8 mouse cellular contexts compared by ENCODE assay signal in genomic region chr11:113046200-113047051, GRCm38 (mm10).
DNase-seq lines count a peak whose midpoint lies in the region; ATAC-seq and TF ChIP-seq lines count a peak whose summit lies in the region.

No protein-coding gene starts in this region.

- peak; percentile 93 for ATAC-seq in forebrain, postnatal 0 days
- peak; percentile 7; the same call in 1 of the 2 replicates for ATAC-seq in kidney, embryonic 16.5 days (ENCODE audit: low FRiP score, low TSS enrichment)
- 0 out of 2 replicates have a peak, but pooled peaks have one; percentile 32 for ATAC-seq in limb, embryonic 14.5 days (ENCODE audit: low FRiP score, low read depth)
- no peak for ATAC-seq in stomach, postnatal 0 days (ENCODE audit: low FRiP score, low TSS enrichment)
- ATAC-seq in megakaryocyte progenitor cell, adult 5-6 weeks (replicated peaks; ENCODE audit: poor library complexity) = no peak

- no peaks in the 10 kb centered on the region for H3K27me3 ChIP-seq in forebrain, postnatal 0 days (ENCODE audit: insufficient read depth, low read length)
- H3K27me3 ChIP-seq in kidney, embryonic 16.5 days (ENCODE audit: insufficient read depth, low read length) = no peaks in the 10 kb centered on the region
- no peaks in the 10 kb centered on the region for H3K27me3 ChIP-seq in limb, embryonic 14.5 days (ENCODE audit: control insufficient read depth, insufficient read depth, low read length)
- no peaks in the 10 kb centered on the region for H3K27me3 ChIP-seq in stomach, postnatal 0 days (ENCODE audit: control insufficient read depth, insufficient read depth, low read length)

- 17% methylated on average over 20 of the region's 20 CpGs for WGBS in forebrain, postnatal 0 days
- WGBS in kidney, embryonic 16.5 days = 38% methylated on average over 20 of the region's 20 CpGs
- 39% methylated on average over 20 of the region's 20 CpGs for WGBS in limb, embryonic 14.5 days
- WGBS in stomach, postnatal 0 days = 50% methylated on average over 20 of the region's 20 CpGs

- no peak overlapping the region for H3K4me2 ChIP-seq in forebrain, postnatal 0 days (ENCODE audit: low read depth)
- 0 out of 2 replicates have a peak overlapping the region, but pooled peaks have one; percentile 6 for H3K4me2 ChIP-seq in kidney, embryonic 16.5 days (replicated peaks; ENCODE audit: low read depth, low read length)
- H3K4me2 ChIP-seq in limb, embryonic 14.5 days (replicated peaks; ENCODE audit: low read depth, low read length, severe bottlenecking) = no peak overlapping the region
- no peak overlapping the region for H3K4me2 ChIP-seq in stomach, postnatal 0 days (replicated peaks; ENCODE audit: low read depth)

- no peak for TF ChIP-seq EP300 in stomach, postnatal 0 days (optimal IDR thresholded peaks at IDR 0.05)

- H3K4me1 ChIP-seq in forebrain, postnatal 0 days (ENCODE audit: insufficient read depth) = peaks cover 9% of the 10 kb centered on the region; the same call in 1 of the 2 replicates
- H3K4me1 ChIP-seq in kidney, embryonic 16.5 days (ENCODE audit: insufficient read depth, low read length) = peaks cover 48% of the 10 kb centered on the region
- H3K4me1 ChIP-seq in limb, embryonic 14.5 days (ENCODE audit: control insufficient read depth, insufficient read depth, low read length) = peaks cover 8% of the 10 kb centered on the region; the same call in 1 of the 2 replicates
- H3K4me1 ChIP-seq in stomach, postnatal 0 days (replicated peaks; ENCODE audit: control insufficient read depth, insufficient read depth) = peaks cover 3% of the 10 kb centered on the region; the same call in 1 of the 2 replicates

- TF ChIP-seq CTCF in forebrain, postnatal 0 days (IDR thresholded peaks at IDR 0.05; ENCODE audit: low read depth) = no peak
- TF ChIP-seq CTCF in stomach, postnatal 0 days (IDR thresholded peaks at IDR 0.05; ENCODE audit: low read depth) = no peak

- H3K9me3 ChIP-seq in forebrain, postnatal 0 days (ENCODE audit: low read length) = no peaks in the 10 kb centered on the region
- H3K9me3 ChIP-seq in kidney, embryonic 16.5 days (ENCODE audit: low read length) = no peaks in the 10 kb centered on the region
- H3K9me3 ChIP-seq in limb, embryonic 14.5 days (ENCODE audit: control insufficient read depth, low read length) = no peaks in the 10 kb centered on the region
- no peaks in the 10 kb centered on the region for H3K9me3 ChIP-seq in stomach, postnatal 0 days (ENCODE audit: control insufficient read depth, low read length)

- H3K9ac ChIP-seq in forebrain, postnatal 0 days = no peak overlapping the region; the same call in 1 of the 2 replicates
- no peak overlapping the region for H3K9ac ChIP-seq in kidney, embryonic 16.5 days (replicated peaks; ENCODE audit: low read length)
- no peak overlapping the region for H3K9ac ChIP-seq in limb, embryonic 14.5 days (ENCODE audit: low read depth, low read length, severe bottlenecking)
- no peak overlapping the region for H3K9ac ChIP-seq in stomach, postnatal 0 days (ENCODE audit: low read length)

- no peak overlapping the region for H3K4me3 ChIP-seq in forebrain, postnatal 0 days (ENCODE audit: low read depth, low read length)
- no peak overlapping the region for H3K4me3 ChIP-seq in kidney, embryonic 16.5 days (ENCODE audit: low read length)
- no peak overlapping the region for H3K4me3 ChIP-seq in limb, embryonic 14.5 days (replicated peaks; ENCODE audit: low read length)
- H3K4me3 ChIP-seq in stomach, postnatal 0 days (ENCODE audit: low read depth, low read length) = no peak overlapping the region

- H3K27ac ChIP-seq in forebrain, postnatal 0 days (ENCODE audit: low read depth, low read length) = peak overlapping the region; percentile 45
- H3K27ac ChIP-seq in kidney, embryonic 16.5 days (ENCODE audit: low read length) = no peak overlapping the region
- no peak overlapping the region for H3K27ac ChIP-seq in limb, embryonic 14.5 days (replicated peaks; ENCODE audit: low read depth, low read length)
- H3K27ac ChIP-seq in stomach, postnatal 0 days (replicated peaks) = no peak overlapping the region

- TF ChIP-seq POLR2A in limb, embryonic 14.5 days (IDR thresholded peaks at IDR 0.05; ENCODE audit: borderline replicate concordance, extremely low read depth, insufficient read depth, insufficient read length) = no peak

- no peaks in the 10 kb centered on the region for H3K36me3 ChIP-seq in forebrain, postnatal 0 days (ENCODE audit: insufficient read depth)
- H3K36me3 ChIP-seq in kidney, embryonic 16.5 days (ENCODE audit: insufficient read depth, low read length) = no peaks in the 10 kb centered on the region
- no peaks in the 10 kb centered on the region; the same call in 1 of the 2 replicates for H3K36me3 ChIP-seq in limb, embryonic 14.5 days (ENCODE audit: control insufficient read depth, insufficient read depth, low read length)
- no peaks in the 10 kb centered on the region for H3K36me3 ChIP-seq in stomach, postnatal 0 days (ENCODE audit: control insufficient read depth, insufficient read depth, low read length)

- DNase-seq in NIH3T3 (ENCODE audit: low read depth) = peak; percentile 36
- DNase-seq in brain, adult 2 months (ENCODE audit: low read depth, low spot score) = peak; percentile 82
- peak; percentile 89 for DNase-seq in forebrain, postnatal 0 days
- DNase-seq in limb, embryonic 14.5 days (ENCODE audit: low spot score) = peak; percentile 46
- DNase-seq in retina, postnatal 7 days (ENCODE audit: low read depth, low spot score) = peak; percentile 46
- no peak for DNase-seq in stomach, postnatal 0 days (ENCODE audit: low spot score)

Comparison
In these comparisons a context has a peak if more than half of its experiments do, and no peak if none do; other contexts are left out.
1. ATAC-seq: peak in forebrain, postnatal 0 days (single experiment), kidney, embryonic 16.5 days (single experiment) and limb, embryonic 14.5 days (single experiment); none in stomach, postnatal 0 days (single experiment) and megakaryocyte progenitor cell, adult 5-6 weeks (single experiment).